Mouse (Mus musculus) heart, adult 2 months (tissue): ENCODE measurements at regions not wholly inside any gene's neighbourhood (a gene's known extent, or its start where the extent isn't known, plus 50 kb on each side); places are given as distances from the start of the nearest gene placed in this dataset.

Experiments used
- DNase-seq, 2 experiments: peaks; one replicate each; pipeline ENCODE4 v3.0.0; 2021
- H3K27ac ChIP-seq: fragments of 200-600 bp; 2 replicates; pipeline ENCODE4 v1.8.1; 2022
- H3K27me3 ChIP-seq: fragments of 200-500 bp; 2 replicates; pipeline ENCODE4 v1.6.1; 2012; ENCODE audit warnings: mild to moderate bottlenecking, low read length, inconsistent platforms, mixed read lengths; ENCODE audit not compliant: control insufficient read depth, insufficient read depth
- H3K36me3 ChIP-seq: fragments of 200-500 bp; 2 replicates; pipeline ENCODE4 v1.6.1; 2012; ENCODE audit warnings: low read length, inconsistent platforms; ENCODE audit not compliant: control insufficient read depth, insufficient read depth
- H3K4me1 ChIP-seq: fragments of 200-500 bp; 2 replicates; pipeline ENCODE4 v1.6.1; 2011; ENCODE audit warnings: low read length; ENCODE audit not compliant: control insufficient read depth, insufficient read depth
- H3K4me3 ChIP-seq: fragments of 200-600 bp; 2 replicates; pipeline ENCODE4 v1.8.1; 2022
- H3K79me2 ChIP-seq: fragments of 200-500 bp; replicated peaks from 2 replicates; pipeline ENCODE4 v1.6.1; 2012; ENCODE audit warnings: mild to moderate bottlenecking, inconsistent platforms, low read length, moderate library complexity, mixed read lengths; ENCODE audit not compliant: control insufficient read depth, insufficient read depth
- H3K9ac ChIP-seq: fragments of 200-500 bp; 2 replicates; pipeline ENCODE4 v1.6.1; 2012; ENCODE audit warnings: low read depth, mild to moderate bottlenecking, control low read depth, inconsistent platforms, low read length, mixed read lengths
- CTCF ChIP-seq: fragments of 200-600 bp; IDR thresholded peaks from 2 replicates; pipeline ENCODE4 v1.8.1; 2022; ENCODE audit warnings: antibody characterized with exemption, mild to moderate bottlenecking, moderate library complexity
- EP300 ChIP-seq: fragments of 200-500 bp; IDR thresholded peaks from 2 replicates; pipeline ENCODE4 v1.6.1; 2011; ENCODE audit warnings: low read depth, low read length, control low read depth; ENCODE audit not compliant: insufficient read depth
- POLR2A ChIP-seq: fragments of 200-500 bp; IDR thresholded peaks from 2 replicates; pipeline ENCODE4 v1.6.1; 2011; ENCODE audit warnings: mild to moderate bottlenecking, low read depth, low read length, control low read depth; ENCODE audit not compliant: insufficient read depth
- WGBS: fragments of 180-500 bp; shearing (Covaris S2); methylation state at CpG from one replicate; pipeline ENCODE4 v1.1.7; 2018; 5-methylcytosine and 5-hydroxymethylcytosine counted together
- intact Hi-C: fragments of 180-260 bp; cut with DNase I; formaldehyde crosslinking; loops from one replicate; pipeline ENCODE4 v1.15.1; 2025

GRCm38 (mm10) chr5:118388419-118388818 lies 143.4 kb downstream of the 2410131K14Rik start:
- peak in 1 of 2 experiments; percentile 2 for DNase-seq
- Histone ChIP-seq H3K4me3 (no peak overlapping the region), H3K27me3 (peaks cover 1% of the 10 kb centered on the region; the same call in 1 of the 2 replicates), H3K4me1 (peaks cover 6% of the 10 kb centered on the region; the same call in 1 of the 2 replicates), H3K9ac (no peak overlapping the region), H3K79me2 (no peaks in the 10 kb centered on the region), H3K36me3 (no peaks in the 10 kb centered on the region), H3K27ac (no peak overlapping the region)
- TF ChIP-seq POLR2A = no peak
- no peak for TF ChIP-seq EP300
- no peak for TF ChIP-seq CTCF
- WGBS = 91% methylated on average over 6 of the region's 6 CpGs
- intact Hi-C loops = no loop called here

- DNase-seq = no peak
- intact Hi-C loops = no loop called here
- Histone ChIP-seq H3K36me3 (no peaks in the 10 kb centered on the region), H3K4me3 (no peak overlapping the region), H3K79me2 (no peaks in the 10 kb centered on the region), H3K27ac (no peak overlapping the region), H3K27me3 (no peaks in the 10 kb centered on the region), H3K9ac (no peak overlapping the region), H3K4me1 (peaks cover 5% of the 10 kb centered on the region; the same call in 1 of the 2 replicates)
- no peak for TF ChIP-seq CTCF
- TF ChIP-seq EP300 = no peak
- TF ChIP-seq POLR2A = no peak
- 87% methylated on average over 7 of the region's 7 CpGs for WGBS
These were observed 145.8 kb downstream of the 2410131K14Rik start for GRCm38 (mm10) chr5:118390691-118391373.

- no peak overlapping the region for H3K27ac ChIP-seq
- H3K79me2 ChIP-seq = no peaks in the 10 kb centered on the region
- no peak overlapping the region for H3K4me3 ChIP-seq
- H3K4me1 ChIP-seq = no peaks in the 10 kb centered on the region
- H3K27me3 ChIP-seq = no peaks in the 10 kb centered on the region
- TF ChIP-seq POLR2A (no peak), EP300 (no peak), CTCF (no peak)
- intact Hi-C loops = no loop called here
- WGBS = 80% methylated on average over 8 of the region's 8 CpGs
- no peaks in the 10 kb centered on the region for H3K36me3 ChIP-seq
- DNase-seq = no peak
- no peak overlapping the region for H3K9ac ChIP-seq
These were observed 148.0 kb downstream of the 2410131K14Rik start for GRCm38 (mm10) chr5:118392932-118393487.

GRCm38 (mm10) chr5:118394051-118394450 lies 149.0 kb downstream of the 2410131K14Rik start:
- Histone ChIP-seq H3K4me3 (no peak overlapping the region), H3K9ac (no peak overlapping the region), H3K79me2 (no peaks in the 10 kb centered on the region), H3K27ac (no peak overlapping the region), H3K36me3 (no peaks in the 10 kb centered on the region), H3K27me3 (no peaks in the 10 kb centered on the region), H3K4me1 (no peaks in the 10 kb centered on the region)
- intact Hi-C loops = no loop called here
- 37% methylated on average over 5 of the region's 5 CpGs for WGBS
- TF ChIP-seq CTCF (no peak), EP300 (no peak), POLR2A (no peak)
- no peak for DNase-seq

- WGBS = 15% methylated on average over 28 of the region's 28 CpGs
- intact Hi-C loops = no loop called here
- no peaks in the 10 kb centered on the region for H3K79me2 ChIP-seq
- no peak for DNase-seq
- H3K36me3 ChIP-seq = no peaks in the 10 kb centered on the region
- H3K27me3 ChIP-seq = no peaks in the 10 kb centered on the region
- H3K4me1 ChIP-seq = no peaks in the 10 kb centered on the region
- H3K27ac ChIP-seq = no peak overlapping the region
- no peak overlapping the region for H3K4me3 ChIP-seq
- H3K9ac ChIP-seq = no peak overlapping the region
- TF ChIP-seq EP300 = no peak
- TF ChIP-seq POLR2A = no peak
- no peak for TF ChIP-seq CTCF
These were observed 151.1 kb downstream of the 2410131K14Rik start for GRCm38 (mm10) chr5:118396004-118396725.

GRCm38 (mm10) chr5:118400926-118401325 lies 155.9 kb downstream of the 2410131K14Rik start:
- WGBS = 64% methylated on average over 10 of the region's 10 CpGs
- Histone ChIP-seq H3K79me2 (no peaks in the 10 kb centered on the region), H3K4me3 (no peak overlapping the region), H3K9ac (no peak overlapping the region), H3K36me3 (no peaks in the 10 kb centered on the region), H3K4me1 (no peaks in the 10 kb centered on the region; the same call in 1 of the 2 replicates), H3K27ac (no peak overlapping the region), H3K27me3 (no peaks in the 10 kb centered on the region)
- TF ChIP-seq POLR2A (no peak), EP300 (no peak)
- intact Hi-C loops = no loop called here
- DNase-seq = no peak
